Mouse (Mus musculus) neural tube, embryonic 14.5 days (tissue): ENCODE results near the gene Fabp1. TPM values are rescaled to one million over a fixed set of nuclear protein-coding genes. Genes with fewer than 3 reads are reported as not detected.
A peak's percentile ranks its signal among the peaks of the same experiment; 100 is the strongest.

Source experiments
- ATAC-seq: fragments of 200-750 bp; cut with Nextera tagmentation; 2 replicates; pipeline ENCODE4 v1.8.0; 2017; ENCODE audit warnings: low read depth, mild to moderate bottlenecking, moderate TSS enrichment, moderate library complexity
- H3K27ac ChIP-seq: fragments of 300-500 bp; sonication (generic); 2 replicates; pipeline ENCODE4 v1.5.1; 2014; ENCODE audit warnings: low read depth, mild to moderate bottlenecking, control low read depth, low read length, moderate library complexity, mixed read lengths
- H3K27me3 ChIP-seq: fragments of 300-500 bp; sonication (generic); 2 replicates; pipeline ENCODE4 v1.6.1; 2014; ENCODE audit warnings: low read length; ENCODE audit not compliant: control insufficient read depth, insufficient read depth
- H3K36me3 ChIP-seq: fragments of 300-500 bp; sonication (generic); 2 replicates; pipeline ENCODE4 v1.6.1; 2014; ENCODE audit warnings: low read length, mixed read lengths; ENCODE audit not compliant: control insufficient read depth, insufficient read depth
- H3K4me1 ChIP-seq: fragments of 300-500 bp; sonication (generic); 2 replicates; pipeline ENCODE4 v1.6.1; 2014; ENCODE audit warnings: low read length; ENCODE audit not compliant: control insufficient read depth, insufficient read depth
- H3K4me2 ChIP-seq: fragments of 300-500 bp; sonication (generic); 2 replicates; pipeline ENCODE4 v1.6.1; 2014; ENCODE audit warnings: mild to moderate bottlenecking, low read depth, low read length, control low read depth
- H3K4me3 ChIP-seq: fragments of 300-500 bp; sonication (generic); 2 replicates; pipeline ENCODE4 v1.5.1; 2014; ENCODE audit warnings: low read depth, low read length, control low read depth, mixed read lengths
- H3K9ac ChIP-seq: fragments of 300-500 bp; sonication (generic); replicated peaks from 2 replicates; pipeline ENCODE4 v1.6.1; 2014; ENCODE audit warnings: low read depth, mild to moderate bottlenecking, control low read depth, low read length, mixed read lengths
- H3K9me3 ChIP-seq: fragments of 300-500 bp; sonication (generic); 2 replicates; pipeline ENCODE4 v1.6.1; 2016; ENCODE audit warnings: low read length; ENCODE audit not compliant: control insufficient read depth
- WGBS: fragments of 180-500 bp; shearing (Covaris S2); extraction: QIAGEN DNeasy Blood & Tissue Kit; methylation state at CpG from one replicate; pipeline ENCODE4 v1.1.7; 2014; 5-methylcytosine and 5-hydroxymethylcytosine counted together
- polyA plus RNA-seq: library from polyadenylated mRNA; unstranded; fragments of >200 nt; fragmentation: Nextera tagmentation; extraction: Ambion mirVana; gene quantifications from 2 replicates; pipeline ENCODE4 v1.2.1, GENCODE M21; 2014

Fabp1 gene
- not detected in 2 replicates for polyA plus RNA-seq

- no peaks in the 10 kb centered on the region for H3K9me3 ChIP-seq
- no peak within 1 kb of the TSS for H3K4me3 ChIP-seq
- H3K4me1 ChIP-seq: no peaks in the 10 kb centered on the region
- H3K4me2 ChIP-seq: no peak within 1 kb of the TSS
- H3K27ac ChIP-seq: no peak within 1 kb of the TSS
- WGBS: 84% methylated on average over 4 of the region's 4 CpGs
- no peaks in the 10 kb centered on the region for H3K27me3 ChIP-seq
- H3K36me3 ChIP-seq: no peaks in the 10 kb centered on the region
- no peak for ATAC-seq
- no peak within 1 kb of the TSS for H3K9ac ChIP-seq
Observed at GRCm38 (mm10) chr6:71199612-71200011, at the start of gene Fabp1. Gene Fabp1, plus strand, starts transcription at chr6:71199827.

- no peak overlapping the region for H3K27ac ChIP-seq
- H3K4me2 ChIP-seq: no peak overlapping the region
- H3K9me3 ChIP-seq: no peaks in the 10 kb centered on the region
- no peak for ATAC-seq
- no peak overlapping the region for H3K9ac ChIP-seq
- 22% methylated on average over 10 of the region's 10 CpGs for WGBS
- H3K27me3 ChIP-seq: no peaks in the 10 kb centered on the region
- H3K36me3 ChIP-seq: no peaks in the 10 kb centered on the region
- no peaks in the 10 kb centered on the region for H3K4me1 ChIP-seq
- H3K4me3 ChIP-seq: no peak overlapping the region
Observed at GRCm38 (mm10) chr6:71151098-71151497, 48.5 kb upstream of the Fabp1 start.

DNA sequence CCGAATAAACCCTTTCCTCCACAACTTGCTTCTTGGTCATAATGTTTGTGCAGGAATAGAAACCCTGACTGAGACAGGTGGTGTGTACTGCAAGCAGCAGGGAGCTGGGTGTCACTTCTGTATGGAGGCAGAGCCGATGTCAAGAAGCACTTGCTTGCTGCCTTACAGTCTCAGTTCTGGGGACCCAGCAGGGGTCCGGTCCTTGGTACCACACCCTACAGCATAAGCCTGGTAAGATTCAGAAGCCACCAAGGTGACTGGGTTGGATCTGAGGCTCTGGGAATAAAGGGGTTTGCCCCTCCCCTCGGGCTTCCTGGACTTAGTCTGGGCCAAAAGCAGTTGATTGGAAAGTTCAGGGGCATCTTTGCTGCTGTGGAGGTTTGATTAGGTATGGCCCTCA is 46.1 kb upstream of the Fabp1 start:
- H3K36me3 ChIP-seq: no peaks in the 10 kb centered on the region
- H3K4me2 ChIP-seq: no peak overlapping the region
- no peak overlapping the region for H3K9ac ChIP-seq
- H3K27ac ChIP-seq: no peak overlapping the region
- no peaks in the 10 kb centered on the region for H3K27me3 ChIP-seq
- no peak overlapping the region for H3K4me3 ChIP-seq
- WGBS: 85% methylated on average over 4 of the region's 4 CpGs
- H3K9me3 ChIP-seq: no peaks in the 10 kb centered on the region; the same call in 1 of the 2 replicates
- H3K4me1 ChIP-seq: no peaks in the 10 kb centered on the region
- ATAC-seq: no peak

DNA sequence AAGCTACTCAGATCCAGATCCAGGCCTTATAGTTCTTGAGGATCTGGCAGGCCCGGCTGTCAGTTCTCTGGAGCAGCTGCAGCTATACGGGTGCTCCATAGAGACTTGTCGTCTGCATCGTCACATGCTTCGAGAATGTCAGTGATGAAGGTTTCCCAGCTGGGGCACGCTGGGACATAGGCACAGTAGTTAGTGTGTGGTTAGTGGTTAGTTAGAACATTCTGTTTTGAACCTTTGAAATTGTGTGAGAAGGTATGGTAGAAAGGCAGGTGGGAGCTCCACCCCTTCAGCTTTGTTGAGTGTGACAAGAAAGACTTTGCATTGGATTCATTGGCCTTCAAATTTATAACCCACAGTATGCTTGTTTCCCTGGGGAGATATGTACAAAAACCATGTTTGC is 44.8 kb upstream of the Fabp1 start:
- Histone ChIP-seq H3K36me3 (no peaks in the 10 kb centered on the region), H3K4me1 (no peaks in the 10 kb centered on the region), H3K4me2 (no peak overlapping the region), H3K27ac (no peak overlapping the region), H3K9me3 (no peaks in the 10 kb centered on the region; the same call in 1 of the 2 replicates), H3K27me3 (no peaks in the 10 kb centered on the region), H3K9ac (no peak overlapping the region), H3K4me3 (no peak overlapping the region)
- 76% methylated on average over 6 of the region's 6 CpGs for WGBS
- no peak for ATAC-seq

DNA sequence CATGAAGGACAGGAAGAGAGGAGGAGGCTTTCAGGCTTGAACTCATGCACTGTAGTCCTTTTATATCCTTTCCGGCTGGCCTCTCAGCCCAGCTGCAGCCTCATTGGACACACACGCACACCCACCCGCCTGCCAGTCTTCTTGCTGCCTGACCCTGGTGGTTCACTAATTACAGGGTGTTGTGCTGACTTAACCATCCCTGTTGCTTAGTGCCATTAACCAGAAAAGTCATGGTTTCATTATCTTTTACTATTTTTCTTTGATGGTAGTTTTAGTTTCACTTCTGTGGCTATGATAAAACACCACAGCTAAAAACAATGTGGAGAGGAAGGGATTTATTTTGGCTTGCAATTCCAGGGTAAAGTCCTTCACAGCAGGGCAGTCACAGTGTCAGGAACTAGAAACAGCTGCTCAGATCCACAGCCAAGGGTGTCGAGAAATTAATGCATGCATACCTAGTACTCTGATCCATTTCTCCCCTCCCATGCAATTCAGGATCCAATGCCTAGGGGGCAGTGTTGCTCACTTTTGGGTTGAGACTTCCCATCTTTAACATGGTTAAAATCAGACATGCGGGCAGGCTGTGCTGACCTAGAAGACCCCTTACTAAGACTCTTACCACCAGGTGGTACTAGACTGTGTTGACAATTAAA is 42.8 kb upstream of the Fabp1 start:
- Histone ChIP-seq H3K36me3 (no peaks in the 10 kb centered on the region), H3K9me3 (no peaks in the 10 kb centered on the region; the same call in 1 of the 2 replicates), H3K4me2 (no peak overlapping the region), H3K4me3 (no peak overlapping the region), H3K27me3 (no peaks in the 10 kb centered on the region), H3K4me1 (no peaks in the 10 kb centered on the region), H3K27ac (no peak overlapping the region), H3K9ac (no peak overlapping the region)
- no peak for ATAC-seq
- WGBS: 80% methylated on average over 5 of the region's 5 CpGs

DNA sequence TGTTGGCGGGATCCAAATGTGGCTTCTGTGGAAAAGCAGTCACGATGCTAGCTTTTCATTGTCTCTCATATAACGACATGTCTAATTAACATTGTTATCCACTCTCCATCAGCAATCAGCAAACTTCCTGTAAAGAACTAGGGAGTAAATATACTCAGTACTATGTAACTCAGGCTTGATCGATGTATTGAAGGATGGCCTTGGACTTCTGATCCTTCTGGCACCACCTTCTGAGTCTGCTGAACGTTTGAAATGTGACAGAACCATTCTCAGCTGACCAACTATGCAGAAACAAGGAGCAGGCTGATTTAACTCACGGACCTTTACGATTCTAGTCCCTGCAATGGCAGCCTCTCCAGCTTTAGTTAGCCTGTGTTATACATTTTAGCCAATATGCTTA is 38.3 kb upstream of the Fabp1 start:
- H3K4me2 ChIP-seq: no peak overlapping the region
- H3K9me3 ChIP-seq: no peaks in the 10 kb centered on the region; the same call in 1 of the 2 replicates
- no peak overlapping the region for H3K27ac ChIP-seq
- ATAC-seq: no peak
- no peaks in the 10 kb centered on the region for H3K27me3 ChIP-seq
- H3K36me3 ChIP-seq: no peaks in the 10 kb centered on the region
- no peak overlapping the region for H3K4me3 ChIP-seq
- H3K4me1 ChIP-seq: no peaks in the 10 kb centered on the region
- no peak overlapping the region for H3K9ac ChIP-seq
- WGBS: 81% methylated on average over 7 of the region's 7 CpGs

DNA sequence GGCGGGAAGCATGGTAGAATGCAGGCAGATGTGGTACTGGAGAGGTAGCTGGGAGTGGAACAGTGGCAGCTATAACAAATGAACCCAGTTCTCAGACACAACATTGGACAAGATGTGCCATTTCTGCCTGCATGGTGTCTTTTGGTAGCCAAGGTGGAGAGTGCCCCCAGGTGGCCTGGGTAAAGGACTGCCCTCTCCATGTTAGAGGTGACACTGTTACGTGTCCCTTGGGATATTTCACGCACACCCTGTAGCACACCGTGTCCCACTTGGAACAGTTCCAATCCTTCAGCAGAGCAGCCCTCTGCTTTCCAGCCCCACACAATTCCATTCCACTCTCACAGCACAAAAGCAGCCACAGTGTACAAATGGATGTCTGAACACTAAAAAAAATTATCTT is 37.4 kb upstream of the Fabp1 start:
- Histone ChIP-seq H3K36me3 (no peaks in the 10 kb centered on the region), H3K4me3 (no peak overlapping the region), H3K4me2 (no peak overlapping the region), H3K27me3 (no peaks in the 10 kb centered on the region), H3K27ac (no peak overlapping the region), H3K9ac (no peak overlapping the region), H3K4me1 (no peaks in the 10 kb centered on the region), H3K9me3 (no peaks in the 10 kb centered on the region; the same call in 1 of the 2 replicates)
- ATAC-seq: no peak
- 69% methylated on average over 4 of the region's 4 CpGs for WGBS

GRCm38 (mm10) chr6:71164394-71164793 is 35.2 kb upstream of the Fabp1 start:
- no peak overlapping the region for H3K4me2 ChIP-seq
- WGBS: 36% methylated on average over 6 of the region's 6 CpGs
- no peaks in the 10 kb centered on the region for H3K27me3 ChIP-seq
- H3K27ac ChIP-seq: no peak overlapping the region
- no peaks in the 10 kb centered on the region for H3K9me3 ChIP-seq
- H3K4me3 ChIP-seq: no peak overlapping the region
- H3K36me3 ChIP-seq: no peaks in the 10 kb centered on the region
- no peak for ATAC-seq
- no peaks in the 10 kb centered on the region for H3K4me1 ChIP-seq
- H3K9ac ChIP-seq: no peak overlapping the region

DNA sequence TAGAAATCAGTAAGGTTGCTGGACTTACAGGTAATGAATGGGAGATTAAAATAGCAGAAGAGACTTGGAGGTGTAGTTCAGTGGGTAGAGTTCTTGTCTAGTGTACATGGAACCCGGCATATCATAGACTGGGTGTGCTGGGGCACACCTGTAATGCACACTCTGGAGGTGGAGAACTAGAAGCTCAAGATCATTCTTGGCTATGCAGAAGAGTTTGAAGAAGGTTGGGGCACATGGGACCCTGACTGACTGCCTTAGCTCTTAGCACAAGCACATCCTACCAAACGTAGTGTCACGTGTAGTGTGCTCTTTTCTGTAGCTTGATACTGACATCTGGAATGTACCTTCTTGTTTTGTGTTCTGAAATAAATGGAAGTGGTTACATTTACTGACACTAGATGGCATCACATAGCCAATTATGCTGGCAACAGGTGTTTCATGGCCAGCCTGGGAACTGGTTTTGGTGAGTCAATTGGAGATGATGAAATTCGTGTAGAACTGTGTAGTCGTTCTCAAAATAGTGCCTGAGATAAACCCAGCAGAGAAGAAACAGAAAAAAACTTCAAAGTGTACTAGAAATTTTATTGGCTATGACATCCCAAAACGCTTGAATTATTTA is 33.0 kb upstream of the Fabp1 start:
- no peaks in the 10 kb centered on the region for H3K27me3 ChIP-seq
- H3K4me2 ChIP-seq: no peak overlapping the region
- peak; percentile 14; the same call in 1 of the 2 replicates for ATAC-seq
- H3K4me1 ChIP-seq: no peaks in the 10 kb centered on the region
- 60% methylated on average over 6 of the region's 6 CpGs for WGBS
- no peaks in the 10 kb centered on the region for H3K9me3 ChIP-seq
- no peaks in the 10 kb centered on the region for H3K36me3 ChIP-seq
- no peak overlapping the region for H3K27ac ChIP-seq
- no peak overlapping the region for H3K4me3 ChIP-seq
- H3K9ac ChIP-seq: no peak overlapping the region
